Mouse (Mus musculus) olfactory bulb, adult 2 months (tissue): Measurements from ENCODE around the gene Lsm14a.

Source experiments
- CTCF ChIP-seq: fragments of 200-500 bp; IDR thresholded peaks from 2 replicates; pipeline ENCODE4 v1.5.1; 2012; ENCODE audit warnings: low read depth, mild to moderate bottlenecking, low read length, moderate library complexity; ENCODE audit not compliant: insufficient read depth
- POLR2A ChIP-seq: fragments of 200-500 bp; IDR thresholded peaks from 2 replicates; pipeline ENCODE4 v1.6.1; 2012; ENCODE audit warnings: mild to moderate bottlenecking, low read depth, low read length, moderate library complexity; ENCODE audit not compliant: insufficient read depth

GRCm38 (mm10) chr7:34396791-34397190 lies 3.7 kb upstream of the Lsm14a start:
- TF ChIP-seq CTCF (no peak), POLR2A (no peak)
